Mouse (Mus musculus): ENCODE measurements around the gene 1700030K09Rik.

- TF ChIP-seq POLR2A (IDR thresholded peaks at IDR 0.05; ENCODE audit: borderline replicate concordance, control insufficient read depth, low read depth, low read length): no peak
- 0 out of 2 replicates have a peak, but pooled peaks have one; percentile 4 for TF ChIP-seq CTCF (IDR thresholded peaks at IDR 0.05; ENCODE audit: control insufficient read depth, insufficient read depth, low read length)
Measured at GRCm38 (mm10) chr8:72415252-72415651, 28.4 kb upstream of the 1700030K09Rik start.
